Mouse (Mus musculus) embryo, embryonic 11.5 days (tissue): Measurements from ENCODE around the gene 6430548M08Rik.

Experiments used
- DNase-seq: peaks from one replicate; pipeline ENCODE4 v3.0.0-alpha.2; 2012; ENCODE audit warnings: low read depth, low spot score

Gene 6430548M08Rik

GRCm38 (mm10) chr8:120104721-120105272 lies 9.2 kb upstream of the 6430548M08Rik start:
- DNase-seq: no peak

- DNase-seq: no peak
These were observed 4.8 kb upstream of the 6430548M08Rik start for GRCm38 (mm10) chr8:120109149-120109548.

- DNase-seq: no peak
These were observed 3.0 kb upstream of the 6430548M08Rik start for GRCm38 (mm10) chr8:120110966-120111365.

GRCm38 (mm10) chr8:120111382-120111781 lies 2.6 kb upstream of the 6430548M08Rik start:
- DNase-seq: no peak

- DNase-seq: no peak
These were observed 1.4 kb upstream of the 6430548M08Rik start for GRCm38 (mm10) chr8:120112535-120112934.

GRCm38 (mm10) chr8:120113306-120113705 lies 646 bp upstream of the 6430548M08Rik start:
- no peak for DNase-seq

- no peak for DNase-seq
These were observed 426 bp downstream of the 6430548M08Rik start for GRCm38 (mm10) chr8:120114315-120114841.

- DNase-seq: no peak
These were observed 2.6 kb downstream of the 6430548M08Rik start for GRCm38 (mm10) chr8:120116600-120116999.

GRCm38 (mm10) chr8:120118162-120118561 lies 4.2 kb downstream of the 6430548M08Rik start:
- no peak for DNase-seq

- DNase-seq: no peak
These were observed 4.9 kb downstream of the 6430548M08Rik start for GRCm38 (mm10) chr8:120118847-120119246.

- no peak for DNase-seq
These were observed 5.5 kb downstream of the 6430548M08Rik start for GRCm38 (mm10) chr8:120119429-120119828.

GRCm38 (mm10) chr8:120119931-120120330 lies 6.0 kb downstream of the 6430548M08Rik start:
- DNase-seq: no peak

- DNase-seq: no peak
These were observed 7.0 kb downstream of the 6430548M08Rik start for GRCm38 (mm10) chr8:120120951-120121350.

GRCm38 (mm10) chr8:120124261-120124660 lies 10.3 kb downstream of the 6430548M08Rik start:
- no peak for DNase-seq

- no peak for DNase-seq
These were observed 11.0 kb downstream of the 6430548M08Rik start for GRCm38 (mm10) chr8:120124836-120125389.

- DNase-seq: no peak
These were observed 12.6 kb downstream of the 6430548M08Rik start for GRCm38 (mm10) chr8:120126357-120127161.

GRCm38 (mm10) chr8:120129547-120129946 lies 15.6 kb downstream of the 6430548M08Rik start:
- DNase-seq: no peak

- DNase-seq: no peak
These were observed 17.2 kb downstream of the 6430548M08Rik start for GRCm38 (mm10) chr8:120131158-120131557.

- DNase-seq: no peak
These were observed 19.2 kb downstream of the 6430548M08Rik start for GRCm38 (mm10) chr8:120133169-120133568.

GRCm38 (mm10) chr8:120135687-120136086 lies 21.7 kb downstream of the 6430548M08Rik start:
- no peak for DNase-seq

- DNase-seq: no peak
These were observed 22.7 kb downstream of the 6430548M08Rik start for GRCm38 (mm10) chr8:120136618-120137017.

- no peak for DNase-seq
These were observed 25.0 kb downstream of the 6430548M08Rik start for GRCm38 (mm10) chr8:120138958-120139357.

GRCm38 (mm10) chr8:120140769-120141168 lies 26.8 kb downstream of the 6430548M08Rik start:
- DNase-seq: no peak
